Mouse (Mus musculus) MEL (cell line): ENCODE results near the gene Itgb3.

ENCODE experiments used
- BHLHE40 ChIP-seq: IDR thresholded peaks from 2 replicates; pipeline ENCODE4 v1.6.1; 2012; ENCODE audit warnings: low read depth, mild to moderate bottlenecking, inconsistent platforms, low read length, improper control_type of control experiment, borderline replicate concordance
- CTCF ChIP-seq, 3 experiments: IDR thresholded peaks in 2 of 3; conservative IDR thresholded peaks in 1 of 3; 2 replicates each; pipeline ENCODE4 v1.5.1; 2011 to 2012; ENCODE audit warnings: low read length in 3 of 3, low read depth in 2 of 3, mild to moderate bottlenecking in 2 of 3, improper control_type of control experiment in 1 of 3, inconsistent platforms in 1 of 3, mixed read lengths in 1 of 3, moderate library complexity in 1 of 3; ENCODE audit not compliant: control insufficient read depth in 1 of 3, insufficient read depth in 1 of 3, poor library complexity in 1 of 3, severe bottlenecking in 1 of 3
- EP300 ChIP-seq, 2 experiments: IDR thresholded peaks; 2 replicates each; pipeline ENCODE4 v1.6.1; 2011; ENCODE audit warnings: improper control_type of control experiment in 2 of 2, low read length in 2 of 2, low read depth in 1 of 2, mild to moderate bottlenecking in 1 of 2
- MAZ ChIP-seq: IDR thresholded peaks from 2 replicates; pipeline ENCODE4 v1.6.1; 2012; ENCODE audit warnings: low read depth, mild to moderate bottlenecking, inconsistent platforms, low read length, improper control_type of control experiment
- SIN3A ChIP-seq: IDR thresholded peaks from 2 replicates; pipeline ENCODE4 v1.6.1; 2012; ENCODE audit warnings: low read length, improper control_type of control experiment, inconsistent platforms
- SMC3 ChIP-seq: IDR thresholded peaks from 2 replicates; pipeline ENCODE4 v1.6.1; 2011; ENCODE audit warnings: low read depth, low read length, improper control_type of control experiment

DNA sequence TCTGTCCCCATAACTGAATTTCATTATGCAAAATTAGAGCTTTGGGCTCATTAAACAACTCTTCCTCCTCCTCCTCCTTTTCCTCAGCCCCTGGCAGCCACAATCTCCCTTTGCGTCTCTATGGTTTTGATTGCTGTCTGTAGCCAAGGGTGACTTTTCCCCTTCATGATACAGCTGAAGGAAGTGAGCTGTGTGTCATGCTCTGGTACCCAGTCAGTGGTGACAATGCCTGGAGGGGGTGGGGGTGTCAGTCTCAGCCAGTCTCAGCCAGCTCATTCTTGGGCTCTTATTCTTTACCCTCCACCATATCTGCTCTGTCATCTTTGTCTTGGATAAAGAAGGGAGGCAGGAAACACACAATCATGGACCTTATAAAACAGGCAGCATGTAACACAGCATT, 23.5 kb downstream of the Itgb3 start:
- no peak for TF ChIP-seq SIN3A
- no peak for TF ChIP-seq EP300 (IDR thresholded peaks at IDR 0.05; ENCODE audit: low read depth in 1 of 2, low read length in 2 of 2)
- TF ChIP-seq CTCF (IDR thresholded peaks at IDR 0.05 in 2 of 3, conservative IDR thresholded peaks at IDR 0.05 in 1 of 3; ENCODE audit: control insufficient read depth in 1 of 3, insufficient read depth in 1 of 3, low read depth in 2 of 3, low read length in 3 of 3, poor library complexity in 1 of 3, severe bottlenecking in 1 of 3): no peak
- TF ChIP-seq SMC3: no peak
- TF ChIP-seq BHLHE40: no peak
- TF ChIP-seq MAZ: no peak
